Mouse (Mus musculus) lung, postnatal 0 days (tissue): ENCODE data around the gene Fstl4. TPM values are rescaled to one million over a fixed set of nuclear protein-coding genes. Genes with fewer than 3 reads are reported as not detected.
A peak's percentile ranks its signal among the peaks of the same experiment; 100 is the strongest.

Experiments used
- ATAC-seq: fragments of 200-750 bp; cut with Nextera tagmentation; 2 replicates; pipeline ENCODE4 v1.8.0; 2017; ENCODE audit warnings: moderate library complexity
- DNase-seq: peaks from one replicate; pipeline ENCODE4 v3.0.0-alpha.2; 2016; ENCODE audit warnings: low spot score
- H3K27ac ChIP-seq: fragments of 300-500 bp; sonication (generic); 2 replicates; pipeline ENCODE4 v1.5.1; 2014; ENCODE audit warnings: antibody characterized with exemption, mild to moderate bottlenecking, low read length, mixed read lengths
- H3K27me3 ChIP-seq: fragments of 300-500 bp; sonication (generic); replicated peaks from 2 replicates; pipeline ENCODE4 v1.6.1; 2014; ENCODE audit warnings: low read length, mixed read lengths; ENCODE audit not compliant: insufficient read depth
- H3K36me3 ChIP-seq: fragments of 300-500 bp; sonication (generic); 2 replicates; pipeline ENCODE4 v1.6.1; 2014; ENCODE audit warnings: low read length, mixed read lengths; ENCODE audit not compliant: insufficient read depth
- H3K4me1 ChIP-seq: fragments of 300-500 bp; sonication (generic); 2 replicates; pipeline ENCODE4 v1.6.1; 2014; ENCODE audit warnings: antibody characterized with exemption, low read depth, low read length, mixed read lengths; ENCODE audit not compliant: insufficient read depth
- H3K4me2 ChIP-seq: fragments of 300-500 bp; sonication (generic); replicated peaks from 2 replicates; pipeline ENCODE4 v1.6.1; 2014; ENCODE audit warnings: low read depth, mild to moderate bottlenecking, low read length, moderate library complexity, mixed read lengths
- H3K4me3 ChIP-seq: fragments of 300-500 bp; sonication (generic); 2 replicates; pipeline ENCODE4 v1.5.1; 2014; ENCODE audit warnings: low read depth, low read length
- H3K9ac ChIP-seq: fragments of 300-500 bp; sonication (generic); replicated peaks from 2 replicates; pipeline ENCODE4 v1.6.1; 2014; ENCODE audit warnings: low read depth, mild to moderate bottlenecking
- H3K9me3 ChIP-seq: fragments of 300-500 bp; sonication (generic); 2 replicates; pipeline ENCODE4 v1.6.1; 2016; ENCODE audit warnings: low read length, mixed read lengths
- CTCF ChIP-seq: IDR thresholded peaks from 2 replicates; pipeline ENCODE4 v1.5.1; 2016; ENCODE audit warnings: antibody characterized with exemption, mild to moderate bottlenecking
- EP300 ChIP-seq: IDR thresholded peaks from 2 replicates; pipeline ENCODE4 v1.6.1; 2016; ENCODE audit warnings: antibody characterized with exemption, mild to moderate bottlenecking, control low read depth
- WGBS: fragments of 180-500 bp; shearing (Covaris S2); extraction: QIAGEN DNeasy Blood & Tissue Kit; methylation state at CpG from one replicate; pipeline ENCODE4 v1.1.7; 2014; 5-methylcytosine and 5-hydroxymethylcytosine counted together
- polyA plus RNA-seq: library from polyadenylated mRNA; unstranded; fragments of >200 nt; fragmentation: Nextera tagmentation; extraction: Ambion mirVana; gene quantifications from 2 replicates; pipeline ENCODE4 v1.2.1, GENCODE M21; 2015

Gene Fstl4
- polyA plus RNA-seq, 1 experiment from 2014 or later = 2.9 TPM

DNA sequence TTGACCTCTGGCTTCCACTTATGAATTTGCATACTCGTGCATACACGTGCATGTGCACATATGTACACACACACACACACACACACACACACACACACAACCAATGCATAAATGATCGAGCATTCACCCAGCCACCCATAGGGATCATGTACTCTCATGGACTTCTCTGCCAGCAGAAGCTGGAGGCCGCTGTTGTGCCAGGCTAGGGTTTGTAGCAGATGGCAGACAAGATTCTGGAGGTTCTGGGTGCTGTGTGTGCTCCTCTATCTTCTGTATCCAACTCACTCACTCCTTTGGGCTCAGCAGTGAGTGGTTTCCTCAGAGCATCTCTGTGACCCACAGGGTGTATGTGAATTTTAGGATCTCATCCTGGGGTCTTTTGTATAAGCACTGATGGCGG lies 230.3 kb downstream of the Fstl4 start:
- no peaks in the 10 kb centered on the region for H3K36me3 ChIP-seq
- H3K4me3 ChIP-seq = no peak overlapping the region
- no peaks in the 10 kb centered on the region for H3K27me3 ChIP-seq
- H3K9me3 ChIP-seq = no peaks in the 10 kb centered on the region
- no peak overlapping the region for H3K27ac ChIP-seq
- no peak for DNase-seq
- TF ChIP-seq CTCF (no peak), EP300 (no peak)
- H3K4me1 ChIP-seq = no peaks in the 10 kb centered on the region
- ATAC-seq = no peak
- 92% methylated on average over 5 of the region's 5 CpGs for whole genome bisulfite sequencing
- H3K4me2 ChIP-seq = no peak overlapping the region
- no peak overlapping the region for H3K9ac ChIP-seq

DNA sequence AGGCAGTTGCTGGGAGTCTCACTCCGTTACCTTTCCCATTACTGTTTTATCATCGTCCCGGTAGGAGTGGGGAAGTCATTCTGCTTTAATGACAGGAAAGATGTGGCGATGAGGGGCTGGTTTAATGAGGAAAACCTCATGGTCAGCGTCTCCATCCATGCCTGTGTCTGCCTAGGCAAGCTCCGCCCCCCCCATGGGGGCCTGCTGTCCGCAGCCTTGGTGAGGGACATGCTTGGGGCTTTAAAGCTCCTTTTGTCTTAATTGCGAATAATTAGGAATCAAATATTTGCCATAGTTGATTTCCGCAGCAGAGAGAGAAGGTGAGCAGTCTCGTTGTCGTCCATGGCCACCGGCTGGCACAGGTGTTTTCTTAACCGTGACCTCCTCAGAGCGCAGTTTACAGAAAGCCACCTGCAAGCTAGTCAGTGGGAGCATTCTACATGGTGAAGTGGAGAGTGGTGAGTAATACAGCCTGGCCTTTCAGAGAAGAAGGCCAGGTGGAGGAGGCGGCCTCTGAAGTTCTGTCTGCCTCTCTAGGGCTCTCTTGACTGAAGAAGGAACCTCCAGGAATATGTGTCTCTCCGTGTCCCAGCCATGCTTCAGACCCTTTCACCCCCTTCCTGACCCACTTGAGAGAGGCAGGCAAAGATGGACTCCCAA lies 232.1 kb downstream of the Fstl4 start:
- WGBS = 54% methylated on average over 16 of the region's 16 CpGs
- no peak overlapping the region for H3K4me2 ChIP-seq

GRCm38 (mm10) chr11:52997421-52997820 lies 233.0 kb downstream of the Fstl4 start:
- DNase-seq = peak; percentile 46
- no peak overlapping the region for H3K4me3 ChIP-seq
- peak; percentile 52 for ATAC-seq
- H3K9me3 ChIP-seq = no peaks in the 10 kb centered on the region
- H3K36me3 ChIP-seq = no peaks in the 10 kb centered on the region
- no peak overlapping the region for H3K27ac ChIP-seq
- TF ChIP-seq EP300 (no peak), CTCF (no peak)
- H3K9ac ChIP-seq = no peak overlapping the region
- 30% methylated on average over 4 of the region's 4 CpGs for WGBS
- H3K4me2 ChIP-seq = no peak overlapping the region
- H3K4me1 ChIP-seq = no peaks in the 10 kb centered on the region
- H3K27me3 ChIP-seq = no peaks in the 10 kb centered on the region

More for the DNA sequence above, 232.1 kb downstream of the Fstl4 start:
- TF ChIP-seq EP300 = no peak
- no peak for TF ChIP-seq CTCF
- Histone ChIP-seq H3K9ac (no peak overlapping the region), H3K4me1 (no peaks in the 10 kb centered on the region), H3K36me3 (no peaks in the 10 kb centered on the region), H3K9me3 (no peaks in the 10 kb centered on the region), H3K27ac (no peak overlapping the region), H3K4me3 (no peak overlapping the region), H3K27me3 (no peaks in the 10 kb centered on the region)
- peak; percentile 62 for ATAC-seq
- DNase-seq = peak; percentile 59

DNA sequence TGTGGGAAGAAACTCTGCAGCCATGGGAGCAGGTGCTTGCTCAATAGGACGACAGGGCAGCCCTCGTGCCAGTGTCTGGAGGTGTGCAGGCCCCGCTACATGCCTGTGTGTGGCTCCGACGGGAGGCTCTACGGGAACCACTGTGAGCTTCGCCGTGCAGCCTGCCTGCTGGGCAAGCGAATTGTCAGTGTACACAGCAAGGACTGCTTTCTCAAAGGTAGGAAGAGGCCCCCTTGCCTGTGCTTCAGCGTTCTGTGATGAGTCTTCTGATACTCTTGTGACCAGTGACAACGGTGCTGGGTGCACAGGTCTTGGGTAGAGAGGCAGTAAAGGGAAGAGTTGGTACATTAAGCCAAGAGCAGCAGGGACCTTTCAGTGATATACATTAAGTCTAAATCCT lies 235.8 kb downstream of the Fstl4 start:
- Histone ChIP-seq H3K9ac (no peak overlapping the region), H3K36me3 (no peaks in the 10 kb centered on the region), H3K27me3 (no peaks in the 10 kb centered on the region), H3K4me3 (no peak overlapping the region), H3K27ac (no peak overlapping the region), H3K9me3 (no peaks in the 10 kb centered on the region), H3K4me1 (no peaks in the 10 kb centered on the region), H3K4me2 (no peak overlapping the region)
- ATAC-seq = no peak
- no peak for DNase-seq
- TF ChIP-seq EP300 (no peak), CTCF (no peak)
- 84% methylated on average over 11 of the region's 11 CpGs for WGBS

GRCm38 (mm10) chr11:53003361-53003760 lies 238.9 kb downstream of the Fstl4 start:
- DNase-seq (no peak), ATAC-seq (no peak)
- Histone ChIP-seq H3K4me1 (no peaks in the 10 kb centered on the region), H3K4me2 (no peak overlapping the region), H3K36me3 (no peaks in the 10 kb centered on the region), H3K27ac (no peak overlapping the region), H3K9me3 (no peaks in the 10 kb centered on the region), H3K27me3 (no peaks in the 10 kb centered on the region), H3K9ac (no peak overlapping the region), H3K4me3 (no peak overlapping the region)
- TF ChIP-seq EP300 (no peak), CTCF (no peak)
- WGBS = 75% methylated on average over 7 of the region's 7 CpGs

DNA sequence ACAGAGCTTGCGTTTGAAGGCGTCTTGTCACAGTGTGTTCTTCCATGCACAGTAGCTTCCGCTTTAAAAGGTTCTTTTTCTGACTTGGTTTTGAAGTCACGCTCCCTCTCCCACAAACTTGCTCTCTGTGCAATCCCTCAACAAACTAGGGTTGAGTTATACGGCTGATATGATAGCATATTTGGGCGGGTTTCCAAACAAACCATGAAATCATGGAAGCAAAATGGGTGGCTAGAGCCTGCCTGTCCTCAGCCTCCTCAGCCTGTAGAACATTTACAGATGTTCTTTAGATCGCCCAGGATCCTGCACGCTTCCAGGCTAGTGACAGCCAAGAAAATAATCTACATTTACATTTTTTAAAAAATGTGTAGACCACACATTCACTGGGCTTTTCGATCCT lies 239.4 kb downstream of the Fstl4 start:
- no peaks in the 10 kb centered on the region for H3K4me1 ChIP-seq
- no peak overlapping the region for H3K4me2 ChIP-seq
- no peaks in the 10 kb centered on the region for H3K9me3 ChIP-seq
- H3K36me3 ChIP-seq = no peaks in the 10 kb centered on the region
- no peak overlapping the region for H3K4me3 ChIP-seq
- ATAC-seq = no peak
- H3K9ac ChIP-seq = no peak overlapping the region
- no peak for TF ChIP-seq CTCF
- no peak for TF ChIP-seq EP300
- no peaks in the 10 kb centered on the region for H3K27me3 ChIP-seq
- no peak for DNase-seq
- 59% methylated on average over 9 of the region's 9 CpGs for WGBS
- H3K27ac ChIP-seq = no peak overlapping the region

GRCm38 (mm10) chr11:53009597-53009996 lies 245.2 kb downstream of the Fstl4 start:
- ATAC-seq = no peak
- 68% methylated on average over 7 of the region's 7 CpGs for WGBS
- no peaks in the 10 kb centered on the region for H3K27me3 ChIP-seq
- no peaks in the 10 kb centered on the region for H3K9me3 ChIP-seq
- no peaks in the 10 kb centered on the region for H3K36me3 ChIP-seq
- no peak for DNase-seq
- H3K27ac ChIP-seq = no peak overlapping the region
- H3K4me2 ChIP-seq = no peak overlapping the region
- H3K4me1 ChIP-seq = no peaks in the 10 kb centered on the region
- no peak overlapping the region for H3K4me3 ChIP-seq
- H3K9ac ChIP-seq = no peak overlapping the region
- TF ChIP-seq CTCF (no peak), EP300 (no peak)
